Mouse (Mus musculus): ENCODE measurements around the gene Tspan18. TPM values are rescaled to one million over a fixed set of nuclear protein-coding genes. Genes with fewer than 3 reads are reported as not detected.

The Tspan18 gene
- polyA plus RNA-seq, 1 experiment from 2014 or later = 17.0 TPM

GRCm38 (mm10) chr2:93329120-93329519 is 5.2 kb downstream of the Tspan18 start:
- ATAC-seq = no peak
- Histone ChIP-seq H3K27me3 (replicated peaks; ENCODE audit: control insufficient read depth, insufficient read depth, low read length) (no peaks in the 10 kb centered on the region), H3K9me3 (ENCODE audit: control insufficient read depth, low read length) (no peaks in the 10 kb centered on the region), H3K36me3 (ENCODE audit: control insufficient read depth, insufficient read depth) (no peaks in the 10 kb centered on the region), H3K4me1 (replicated peaks; ENCODE audit: control insufficient read depth, insufficient read depth, low read length) (peaks cover 41% of the 10 kb centered on the region), H3K9ac (replicated peaks; ENCODE audit: low read depth, low read length) (no peak overlapping the region), H3K27ac (ENCODE audit: low read length) (no peak overlapping the region), H3K4me2 (ENCODE audit: low read length) (no peak overlapping the region), H3K4me3 (replicated peaks; ENCODE audit: low read length) (no peak overlapping the region)
- WGBS = 79% methylated on average over 4 of the region's 4 CpGs

DNA sequence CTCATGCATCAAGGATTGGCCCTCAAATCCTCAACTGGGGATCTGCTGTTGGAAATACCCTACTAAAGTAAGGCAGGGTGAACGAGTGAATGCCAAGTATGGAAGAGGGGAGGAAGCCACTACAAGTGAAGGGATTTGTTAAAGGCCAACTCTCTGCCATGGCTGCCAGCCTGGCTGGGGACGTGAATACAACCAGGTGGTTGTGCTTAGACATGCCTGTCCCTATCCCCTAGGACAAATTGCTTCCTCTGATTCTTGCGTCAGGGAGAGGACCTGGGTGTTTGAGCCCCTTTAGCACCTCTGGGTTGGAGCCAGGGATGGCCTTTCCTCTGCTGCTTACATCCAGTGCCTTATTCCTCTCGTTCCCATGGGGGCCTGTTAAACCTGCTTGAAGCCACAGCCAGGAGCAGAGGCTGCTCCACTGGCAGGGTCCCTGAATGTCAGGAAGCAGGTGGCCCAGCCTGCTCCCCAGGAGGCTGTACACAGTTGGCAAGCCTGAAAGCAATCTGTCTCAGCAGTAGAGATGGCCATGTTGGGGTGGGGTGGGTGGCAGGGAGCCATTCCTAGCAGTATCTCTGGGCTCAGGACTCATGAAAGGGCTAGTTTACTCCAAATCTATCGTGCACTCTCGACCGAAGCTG is 6.3 kb downstream of the Tspan18 start:
- Histone ChIP-seq H3K27ac (ENCODE audit: low read length) (peak overlapping the region; percentile 39), H3K4me2 (ENCODE audit: low read length) (no peak overlapping the region), H3K36me3 (ENCODE audit: control insufficient read depth, insufficient read depth) (no peaks in the 10 kb centered on the region), H3K4me3 (replicated peaks; ENCODE audit: low read length) (no peak overlapping the region), H3K27me3 (replicated peaks; ENCODE audit: control insufficient read depth, insufficient read depth, low read length) (no peaks in the 10 kb centered on the region), H3K9ac (replicated peaks; ENCODE audit: low read depth, low read length) (no peak overlapping the region), H3K4me1 (replicated peaks; ENCODE audit: control insufficient read depth, insufficient read depth, low read length) (peaks cover 38% of the 10 kb centered on the region), H3K9me3 (ENCODE audit: control insufficient read depth, low read length) (no peaks in the 10 kb centered on the region)
- peak; percentile 70 for ATAC-seq
- 57% methylated on average over 7 of the region's 7 CpGs for WGBS

DNA sequence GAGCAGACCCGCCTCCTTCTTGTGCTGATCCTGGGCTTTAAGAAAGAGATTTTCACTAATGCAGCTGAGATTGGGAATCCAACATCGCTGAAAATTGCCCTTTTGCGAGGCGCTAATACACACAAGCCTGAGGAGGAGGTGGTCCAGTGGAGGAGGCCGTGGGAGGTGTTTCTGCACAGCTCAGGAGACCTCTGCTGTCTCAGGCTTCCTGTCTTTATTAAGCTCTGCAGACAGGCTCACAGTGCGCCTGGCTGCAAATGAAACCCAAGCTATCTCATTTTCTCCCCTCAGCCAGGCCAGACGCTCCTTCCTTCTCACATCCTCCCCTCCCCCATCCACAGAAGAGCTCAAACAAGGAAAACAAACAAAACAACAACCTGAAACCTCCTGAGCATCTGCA is 9.6 kb downstream of the Tspan18 start:
- no peak for ATAC-seq
- no peak overlapping the region for H3K27ac ChIP-seq (ENCODE audit: low read length)
- no peak overlapping the region for H3K4me2 ChIP-seq (ENCODE audit: low read length)
- H3K4me3 ChIP-seq (replicated peaks; ENCODE audit: low read length) = no peak overlapping the region
- no peaks in the 10 kb centered on the region for H3K9me3 ChIP-seq (ENCODE audit: control insufficient read depth, low read length)
- H3K4me1 ChIP-seq (replicated peaks; ENCODE audit: control insufficient read depth, insufficient read depth, low read length) = peaks cover 39% of the 10 kb centered on the region
- 62% methylated on average over 7 of the region's 7 CpGs for WGBS
- no peak overlapping the region for H3K9ac ChIP-seq (replicated peaks; ENCODE audit: low read depth, low read length)
- no peaks in the 10 kb centered on the region for H3K27me3 ChIP-seq (replicated peaks; ENCODE audit: control insufficient read depth, insufficient read depth, low read length)
- H3K36me3 ChIP-seq (ENCODE audit: control insufficient read depth, insufficient read depth) = no peaks in the 10 kb centered on the region

- no peaks in the 10 kb centered on the region for H3K36me3 ChIP-seq (ENCODE audit: control insufficient read depth, insufficient read depth)
- H3K4me3 ChIP-seq (replicated peaks; ENCODE audit: low read length) = no peak overlapping the region
- peaks cover 23% of the 10 kb centered on the region for H3K4me1 ChIP-seq (replicated peaks; ENCODE audit: control insufficient read depth, insufficient read depth, low read length)
- no peaks in the 10 kb centered on the region for H3K9me3 ChIP-seq (ENCODE audit: control insufficient read depth, low read length)
- H3K27ac ChIP-seq (ENCODE audit: low read length) = 0 out of 2 replicates have a peak overlapping the region, but pooled peaks have one; percentile 9
- no peak overlapping the region for H3K9ac ChIP-seq (replicated peaks; ENCODE audit: low read depth, low read length)
- no peaks in the 10 kb centered on the region for H3K27me3 ChIP-seq (replicated peaks; ENCODE audit: control insufficient read depth, insufficient read depth, low read length)
- no peak overlapping the region for H3K4me2 ChIP-seq (ENCODE audit: low read length)
- no peak for ATAC-seq
- 70% methylated on average over 8 of the region's 8 CpGs for WGBS
These were observed 12.4 kb downstream of the Tspan18 start for GRCm38 (mm10) chr2:93321946-93322345.

DNA sequence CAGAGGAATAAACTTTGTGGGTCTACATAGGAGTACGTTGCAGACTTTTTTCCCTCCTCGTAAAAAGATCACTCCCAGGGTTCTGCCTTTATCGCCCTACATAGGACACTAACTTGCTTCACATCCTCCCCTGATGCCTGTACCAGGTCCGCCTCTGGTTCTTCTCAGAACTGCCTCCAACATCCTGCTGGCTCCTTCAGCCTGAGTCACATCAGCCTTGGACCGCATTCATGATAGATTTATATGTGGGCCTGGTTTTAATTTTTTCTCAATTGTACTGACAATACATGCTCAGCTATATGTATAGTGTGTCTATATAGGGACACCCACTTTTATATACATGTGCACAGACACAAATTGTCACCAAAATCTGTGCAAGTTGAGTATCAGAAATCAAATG is 14.0 kb downstream of the Tspan18 start:
- Histone ChIP-seq H3K9me3 (ENCODE audit: control insufficient read depth, low read length) (no peaks in the 10 kb centered on the region), H3K4me2 (ENCODE audit: low read length) (no peak overlapping the region), H3K4me1 (replicated peaks; ENCODE audit: control insufficient read depth, insufficient read depth, low read length) (peaks cover 20% of the 10 kb centered on the region), H3K9ac (replicated peaks; ENCODE audit: low read depth, low read length) (no peak overlapping the region), H3K4me3 (replicated peaks; ENCODE audit: low read length) (no peak overlapping the region), H3K36me3 (ENCODE audit: control insufficient read depth, insufficient read depth) (no peaks in the 10 kb centered on the region), H3K27me3 (replicated peaks; ENCODE audit: control insufficient read depth, insufficient read depth, low read length) (no peaks in the 10 kb centered on the region), H3K27ac (ENCODE audit: low read length) (no peak overlapping the region)
- WGBS = 86% methylated on average over 5 of the region's 5 CpGs
- no peak for ATAC-seq

DNA sequence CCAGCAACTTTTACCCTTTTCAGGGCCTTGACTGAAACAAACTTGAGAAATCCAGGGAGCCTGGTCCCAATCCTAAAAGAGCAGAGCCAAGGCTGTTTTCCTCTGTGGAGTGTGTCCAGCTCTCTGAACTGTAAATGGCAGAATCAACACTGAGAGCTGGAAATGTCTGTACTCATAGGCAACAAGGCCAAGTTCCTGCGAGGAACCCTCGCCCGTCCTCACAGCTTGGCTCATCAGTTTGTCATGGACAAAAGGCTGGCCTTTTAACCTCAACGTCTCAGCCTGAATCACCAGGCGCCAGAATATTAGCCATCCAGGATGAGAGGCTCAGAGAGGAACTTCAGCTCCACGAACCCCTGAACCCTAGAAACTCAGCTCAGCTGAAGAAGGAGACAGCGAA is 14.7 kb downstream of the Tspan18 start:
- ATAC-seq = no peak
- H3K9me3 ChIP-seq (ENCODE audit: control insufficient read depth, low read length) = no peaks in the 10 kb centered on the region
- no peak overlapping the region for H3K4me2 ChIP-seq (ENCODE audit: low read length)
- H3K4me3 ChIP-seq (replicated peaks; ENCODE audit: low read length) = no peak overlapping the region
- WGBS = 54% methylated on average over 7 of the region's 7 CpGs
- no peak overlapping the region for H3K27ac ChIP-seq (ENCODE audit: low read length)
- H3K36me3 ChIP-seq (ENCODE audit: control insufficient read depth, insufficient read depth) = no peaks in the 10 kb centered on the region
- no peak overlapping the region for H3K9ac ChIP-seq (replicated peaks; ENCODE audit: low read depth, low read length)
- peaks cover 16% of the 10 kb centered on the region for H3K4me1 ChIP-seq (replicated peaks; ENCODE audit: control insufficient read depth, insufficient read depth, low read length)
- H3K27me3 ChIP-seq (replicated peaks; ENCODE audit: control insufficient read depth, insufficient read depth, low read length) = no peaks in the 10 kb centered on the region

DNA sequence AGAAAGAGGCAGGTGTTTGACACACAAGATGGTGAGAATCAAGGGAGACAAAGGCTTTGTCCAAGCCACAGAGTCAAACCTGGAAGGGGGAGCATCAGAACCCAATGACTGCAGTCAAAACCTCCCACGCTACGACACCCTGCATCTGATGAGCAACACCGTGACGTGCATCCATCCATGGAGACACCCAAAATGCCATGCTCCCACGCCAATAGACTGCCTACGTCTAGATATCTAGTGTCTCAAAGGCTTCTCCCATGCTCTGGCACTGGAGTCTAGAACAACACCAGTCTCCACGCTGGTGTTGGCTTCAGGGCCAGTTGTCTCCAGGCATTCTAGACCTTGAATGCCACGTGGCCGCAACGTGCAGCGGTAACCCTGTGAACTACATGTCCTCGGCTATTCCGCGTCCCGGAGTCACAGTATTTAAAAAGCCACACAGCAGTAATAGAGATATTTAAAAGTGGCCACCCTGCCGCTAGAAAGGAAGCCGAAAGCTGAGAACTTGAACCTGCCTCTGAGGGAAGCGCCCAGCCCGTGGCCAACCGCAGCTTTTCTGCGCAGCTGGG is 15.4 kb downstream of the Tspan18 start:
- H3K9ac ChIP-seq (replicated peaks; ENCODE audit: low read depth, low read length) = no peak overlapping the region
- H3K4me3 ChIP-seq (replicated peaks; ENCODE audit: low read length) = no peak overlapping the region
- H3K27me3 ChIP-seq (replicated peaks; ENCODE audit: control insufficient read depth, insufficient read depth, low read length) = no peaks in the 10 kb centered on the region
- H3K4me1 ChIP-seq (replicated peaks; ENCODE audit: control insufficient read depth, insufficient read depth, low read length) = peaks cover 19% of the 10 kb centered on the region
- no peak overlapping the region for H3K4me2 ChIP-seq (ENCODE audit: low read length)
- H3K27ac ChIP-seq (ENCODE audit: low read length) = no peak overlapping the region
- WGBS = 92% methylated on average over 21 of the region's 21 CpGs
- no peaks in the 10 kb centered on the region for H3K9me3 ChIP-seq (ENCODE audit: control insufficient read depth, low read length)
- ATAC-seq = no peak
- H3K36me3 ChIP-seq (ENCODE audit: control insufficient read depth, insufficient read depth) = no peaks in the 10 kb centered on the region

DNA sequence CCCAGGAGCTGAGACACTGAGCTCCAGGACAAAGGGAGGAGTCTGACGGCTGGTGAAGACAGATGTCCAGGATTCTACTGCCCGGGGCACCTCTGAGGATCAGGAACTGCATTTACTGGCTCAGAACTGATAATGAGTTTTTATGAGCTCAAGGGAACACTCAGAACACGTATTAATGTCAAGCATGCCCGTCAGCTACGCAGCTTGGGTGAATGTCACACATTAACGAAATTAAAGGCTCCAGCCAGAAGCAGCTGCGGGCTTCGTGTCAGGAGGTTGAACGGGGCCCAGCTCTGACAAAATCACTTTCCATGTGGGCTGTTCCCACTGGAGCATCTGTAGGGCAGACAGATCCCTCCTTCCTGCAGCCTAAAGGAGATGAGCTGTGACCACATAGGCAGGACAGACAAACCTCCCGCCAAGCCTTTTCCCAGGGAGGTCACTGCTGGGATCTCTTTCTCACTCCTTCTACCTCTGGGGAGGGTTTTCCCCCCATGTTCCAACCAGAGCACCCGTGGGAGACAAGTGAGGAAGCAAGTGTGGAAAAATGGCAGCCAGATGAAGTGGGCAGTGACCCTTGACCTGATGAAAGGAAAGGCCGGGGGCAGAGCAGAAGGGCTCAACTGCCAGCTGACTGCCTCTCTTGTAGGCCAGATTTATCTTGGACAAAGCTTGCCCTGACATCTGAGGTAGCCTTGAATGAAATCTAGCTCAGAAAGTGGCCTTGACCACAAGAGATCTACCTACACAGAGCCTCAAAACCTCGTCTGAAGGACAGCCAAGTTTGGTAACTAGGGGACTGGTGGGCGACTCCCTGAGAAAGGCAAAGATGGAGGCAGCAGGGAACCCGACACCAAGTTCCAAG is 20.3 kb downstream of the Tspan18 start:
- H3K36me3 ChIP-seq (ENCODE audit: control insufficient read depth, insufficient read depth) = no peaks in the 10 kb centered on the region
- H3K9me3 ChIP-seq (ENCODE audit: control insufficient read depth, low read length) = no peaks in the 10 kb centered on the region
- no peak overlapping the region for H3K4me2 ChIP-seq (ENCODE audit: low read length)
- peaks cover 9% of the 10 kb centered on the region; the same call in 1 of the 2 replicates for H3K4me1 ChIP-seq (replicated peaks; ENCODE audit: control insufficient read depth, insufficient read depth, low read length)
- no peaks in the 10 kb centered on the region for H3K27me3 ChIP-seq (replicated peaks; ENCODE audit: control insufficient read depth, insufficient read depth, low read length)
- ATAC-seq = no peak
- H3K27ac ChIP-seq (ENCODE audit: low read length) = no peak overlapping the region
- H3K9ac ChIP-seq (replicated peaks; ENCODE audit: low read depth, low read length) = no peak overlapping the region
- H3K4me3 ChIP-seq (replicated peaks; ENCODE audit: low read length) = no peak overlapping the region
- WGBS = 50% methylated on average over 15 of the region's 15 CpGs

DNA sequence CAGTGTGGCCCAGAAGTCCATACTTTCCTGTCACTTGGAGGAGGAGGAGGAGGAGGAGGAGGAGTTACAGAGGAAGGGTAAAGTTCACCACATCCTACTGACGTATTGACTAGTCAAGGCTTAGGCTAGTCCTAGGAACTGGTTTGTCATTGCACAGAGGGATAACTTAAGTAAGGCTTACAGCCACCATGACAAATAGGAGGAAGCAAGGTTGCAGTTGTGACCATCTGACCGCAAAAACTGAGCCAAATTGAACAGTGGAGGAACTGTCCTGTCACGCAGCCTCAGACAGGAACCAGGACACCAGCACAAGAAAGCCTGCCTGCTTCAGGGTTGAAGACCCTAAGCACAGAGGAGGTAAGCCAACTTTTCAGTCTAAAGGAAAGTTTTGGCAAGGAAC is 21.8 kb downstream of the Tspan18 start:
- no peak for ATAC-seq
- Histone ChIP-seq H3K4me1 (replicated peaks; ENCODE audit: control insufficient read depth, insufficient read depth, low read length) (peaks cover 9% of the 10 kb centered on the region; the same call in 1 of the 2 replicates), H3K4me3 (replicated peaks; ENCODE audit: low read length) (no peak overlapping the region), H3K4me2 (ENCODE audit: low read length) (no peak overlapping the region), H3K9me3 (ENCODE audit: control insufficient read depth, low read length) (no peaks in the 10 kb centered on the region), H3K27me3 (replicated peaks; ENCODE audit: control insufficient read depth, insufficient read depth, low read length) (no peaks in the 10 kb centered on the region), H3K9ac (replicated peaks; ENCODE audit: low read depth, low read length) (no peak overlapping the region), H3K36me3 (ENCODE audit: control insufficient read depth, insufficient read depth) (no peaks in the 10 kb centered on the region), H3K27ac (ENCODE audit: low read length) (no peak overlapping the region)
- 87% methylated on average over 3 of the region's 3 CpGs for WGBS
